Mouse (Mus musculus) forebrain, embryonic 12.5 days (tissue): ENCODE measurements around the gene Stard3. TPM values are rescaled to one million over a fixed set of nuclear protein-coding genes. Genes with fewer than 3 reads are reported as not detected.

ENCODE experiments used
- ATAC-seq: fragments of 200-750 bp; cut with Nextera tagmentation; 2 replicates; pipeline ENCODE4 v1.8.0; 2017; ENCODE audit warnings: moderate TSS enrichment; ENCODE audit not compliant: low FRiP score
- H3K27ac ChIP-seq: fragments of 300-500 bp; sonication (generic); 2 replicates; pipeline ENCODE4 v1.5.1; 2016; ENCODE audit warnings: mild to moderate bottlenecking
- H3K27me3 ChIP-seq: fragments of 300-500 bp; sonication (generic); 2 replicates; pipeline ENCODE4 v1.6.1; 2016; ENCODE audit warnings: mild to moderate bottlenecking
- H3K36me3 ChIP-seq: fragments of 300-500 bp; sonication (generic); replicated peaks from 2 replicates; pipeline ENCODE4 v1.6.1; 2016; ENCODE audit warnings: mild to moderate bottlenecking
- H3K4me1 ChIP-seq: fragments of 300-500 bp; sonication (generic); 2 replicates; pipeline ENCODE4 v1.6.1; 2016
- H3K4me2 ChIP-seq: fragments of 300-500 bp; sonication (generic); 2 replicates; pipeline ENCODE4 v1.6.1; 2016; ENCODE audit warnings: mild to moderate bottlenecking, moderate library complexity
- H3K4me3 ChIP-seq: fragments of 300-500 bp; sonication (generic); replicated peaks from 2 replicates; pipeline ENCODE4 v1.5.1; 2016; ENCODE audit warnings: mild to moderate bottlenecking
- H3K9ac ChIP-seq: fragments of 300-500 bp; sonication (generic); 2 replicates; pipeline ENCODE4 v1.6.1; 2016; ENCODE audit warnings: mild to moderate bottlenecking
- H3K9me3 ChIP-seq: fragments of 300-500 bp; sonication (generic); 2 replicates; pipeline ENCODE4 v1.6.1; 2016
- WGBS: fragments of 180-500 bp; shearing (Covaris S2); methylation state at CpG from one replicate; pipeline ENCODE4 v1.1.7; 2016; 5-methylcytosine and 5-hydroxymethylcytosine counted together
- polyA plus RNA-seq: library from polyadenylated mRNA; unstranded; fragments of >200 nt; fragmentation: Nextera tagmentation; extraction: Ambion mirVana; gene quantifications from 2 replicates; pipeline ENCODE4 v1.2.1, GENCODE M21; 2016

Stard3 gene
- polyA plus RNA-seq, 1 experiment from 2014 or later = 42.0 TPM

GRCm38 (mm10) chr11:98323136-98323866, 34.9 kb upstream of the Stard3 start:
- 2% methylated on average over 10 of the region's 10 CpGs for WGBS
- no peak overlapping the region for H3K9ac ChIP-seq
- no peak overlapping the region for H3K4me2 ChIP-seq
- H3K27me3 ChIP-seq = peaks cover 98% of the 10 kb centered on the region
- peaks cover 23% of the 10 kb centered on the region for H3K4me1 ChIP-seq
- no peak for ATAC-seq
- no peaks in the 10 kb centered on the region for H3K9me3 ChIP-seq
- H3K27ac ChIP-seq = no peak overlapping the region
- no peaks in the 10 kb centered on the region for H3K36me3 ChIP-seq
- H3K4me3 ChIP-seq = no peak overlapping the region

GRCm38 (mm10) chr11:98323933-98324332, 34.2 kb upstream of the Stard3 start:
- ATAC-seq = no peak
- 2% methylated on average over 9 of the region's 9 CpGs for WGBS
- Histone ChIP-seq H3K9me3 (no peaks in the 10 kb centered on the region), H3K27me3 (peaks cover 98% of the 10 kb centered on the region), H3K4me2 (no peak overlapping the region), H3K36me3 (no peaks in the 10 kb centered on the region), H3K4me3 (no peak overlapping the region), H3K9ac (no peak overlapping the region), H3K27ac (no peak overlapping the region), H3K4me1 (peaks cover 26% of the 10 kb centered on the region)

- peak overlapping the region; percentile 21; the same call in 1 of the 2 replicates for H3K9ac ChIP-seq
- no peaks in the 10 kb centered on the region for H3K36me3 ChIP-seq
- 3% methylated on average over 14 of the region's 14 CpGs for WGBS
- H3K4me1 ChIP-seq = peaks cover 33% of the 10 kb centered on the region
- ATAC-seq = no peak
- peak overlapping the region; percentile 21 for H3K4me3 ChIP-seq
- H3K9me3 ChIP-seq = no peaks in the 10 kb centered on the region
- H3K27ac ChIP-seq = no peak overlapping the region
- H3K4me2 ChIP-seq = peak overlapping the region; percentile 25
- peaks cover 98% of the 10 kb centered on the region for H3K27me3 ChIP-seq
Measured at GRCm38 (mm10) chr11:98325191-98325820, 32.9 kb upstream of the Stard3 start.

- no peaks in the 10 kb centered on the region for H3K9me3 ChIP-seq
- ATAC-seq = no peak
- peaks cover 98% of the 10 kb centered on the region for H3K27me3 ChIP-seq
- peak overlapping the region; percentile 25 for H3K4me2 ChIP-seq
- H3K4me3 ChIP-seq = peak overlapping the region; percentile 21
- H3K9ac ChIP-seq = peak overlapping the region; percentile 21; the same call in 1 of the 2 replicates
- no peak overlapping the region for H3K27ac ChIP-seq
- 0% methylated on average over 13 of the region's 22 CpGs for WGBS
- peaks cover 31% of the 10 kb centered on the region for H3K4me1 ChIP-seq
- H3K36me3 ChIP-seq = no peaks in the 10 kb centered on the region
Measured at GRCm38 (mm10) chr11:98325821-98326218, 32.3 kb upstream of the Stard3 start.

GRCm38 (mm10) chr11:98326741-98327135, 31.4 kb upstream of the Stard3 start:
- 2% methylated on average over 19 of the region's 19 CpGs for WGBS
- H3K4me1 ChIP-seq = peaks cover 30% of the 10 kb centered on the region
- no peaks in the 10 kb centered on the region for H3K9me3 ChIP-seq
- H3K4me3 ChIP-seq = peak overlapping the region; percentile 43
- H3K4me2 ChIP-seq = peak overlapping the region; percentile 44
- peak overlapping the region; percentile 33 for H3K9ac ChIP-seq
- H3K36me3 ChIP-seq = no peaks in the 10 kb centered on the region
- H3K27me3 ChIP-seq = peaks cover 98% of the 10 kb centered on the region
- peak overlapping the region; percentile 77; the same call in 1 of the 2 replicates for H3K27ac ChIP-seq
- ATAC-seq = no peak

- under 1% methylated on average over 94 of the region's 97 CpGs for WGBS
Measured at GRCm38 (mm10) chr11:98327136-98328030, 30.8 kb upstream of the Stard3 start.

GRCm38 (mm10) chr11:98328031-98328370, 30.2 kb upstream of the Stard3 start:
- Histone ChIP-seq H3K36me3 (no peaks in the 10 kb centered on the region), H3K27me3 (peaks cover 98% of the 10 kb centered on the region), H3K9ac (peak overlapping the region; percentile 55), H3K4me1 (peaks cover 30% of the 10 kb centered on the region), H3K4me2 (peak overlapping the region; percentile 44), H3K9me3 (no peaks in the 10 kb centered on the region), H3K27ac (peak overlapping the region; percentile 77), H3K4me3 (peak overlapping the region; percentile 43)
- 0% methylated on average over 34 of the region's 35 CpGs for WGBS
- ATAC-seq = no peak

More at GRCm38 (mm10) chr11:98327136-98328030, 30.8 kb upstream of the Stard3 start:
- Histone ChIP-seq H3K4me2 (peak overlapping the region; percentile 44), H3K9me3 (no peaks in the 10 kb centered on the region), H3K27me3 (peaks cover 98% of the 10 kb centered on the region), H3K4me1 (peaks cover 30% of the 10 kb centered on the region), H3K27ac (peak overlapping the region; percentile 77), H3K4me3 (peak overlapping the region; percentile 43), H3K36me3 (no peaks in the 10 kb centered on the region), H3K9ac (peak overlapping the region; percentile 55)
- no peak for ATAC-seq

GRCm38 (mm10) chr11:98328371-98329069, 29.6 kb upstream of the Stard3 start:
- Histone ChIP-seq H3K36me3 (no peaks in the 10 kb centered on the region), H3K9me3 (no peaks in the 10 kb centered on the region), H3K4me3 (peak overlapping the region; percentile 43), H3K27ac (peak overlapping the region; percentile 77), H3K27me3 (peaks cover 98% of the 10 kb centered on the region), H3K4me2 (peak overlapping the region; percentile 44), H3K9ac (peak overlapping the region; percentile 55), H3K4me1 (peaks cover 35% of the 10 kb centered on the region)
- no peak for ATAC-seq
- under 1% methylated on average over 56 of the region's 56 CpGs for WGBS

GRCm38 (mm10) chr11:98329081-98329959, 28.8 kb upstream of the Stard3 start, which contains the start of gene Neurod2:
Neurod2 (minus strand) TSS chr11:98329648.
- Histone ChIP-seq H3K27me3 (peaks cover 98% of the 10 kb centered on the region), H3K9ac (peak within 1 kb of the TSS; percentile 55), H3K9me3 (no peaks in the 10 kb centered on the region), H3K27ac (peak within 1 kb of the TSS; percentile 77), H3K4me1 (peaks cover 43% of the 10 kb centered on the region), H3K4me3 (peak within 1 kb of the TSS; percentile 43), H3K4me2 (peak within 1 kb of the TSS; percentile 44), H3K36me3 (no peaks in the 10 kb centered on the region)
- 0 out of 2 replicates have a peak, but pooled peaks have one; percentile 44 for ATAC-seq
- 2% methylated on average over 38 of the region's 38 CpGs for WGBS

- H3K9ac ChIP-seq = no peak overlapping the region
- no peaks in the 10 kb centered on the region for H3K9me3 ChIP-seq
- peak overlapping the region; percentile 76 for H3K27ac ChIP-seq
- peak overlapping the region; percentile 31 for H3K4me2 ChIP-seq
- ATAC-seq = no peak
- H3K27me3 ChIP-seq = peaks cover 98% of the 10 kb centered on the region
- H3K36me3 ChIP-seq = no peaks in the 10 kb centered on the region
- no peak overlapping the region for H3K4me3 ChIP-seq
- 26% methylated on average over 9 of the region's 9 CpGs for WGBS
- peaks cover 51% of the 10 kb centered on the region for H3K4me1 ChIP-seq
Measured at GRCm38 (mm10) chr11:98329960-98330744, 28.0 kb upstream of the Stard3 start.
